Mouse (Mus musculus) liver, embryonic 11.5 days (tissue): ENCODE data around the gene Raver1. TPM values are rescaled to one million over a fixed set of nuclear protein-coding genes. Genes with fewer than 3 reads are reported as not detected.

Experiments used
- ATAC-seq: fragments of 200-750 bp; cut with Nextera tagmentation; replicated peaks from 2 replicates; pipeline ENCODE4 v1.8.0; 2017; ENCODE audit warnings: moderate number of reproducible peaks, mild to moderate bottlenecking, moderate TSS enrichment, moderate library complexity; ENCODE audit not compliant: low FRiP score
- DNase-seq: peaks from one replicate; pipeline ENCODE4 v3.0.0-alpha.2; 2017; ENCODE audit warnings: low spot score
- H3K27ac ChIP-seq: fragments of 300-500 bp; sonication (generic); 2 replicates; pipeline ENCODE4 v1.5.1; 2014; ENCODE audit warnings: mild to moderate bottlenecking, low read depth, low read length, control low read depth
- H3K27me3 ChIP-seq: fragments of 300-500 bp; sonication (generic); replicated peaks from 2 replicates; pipeline ENCODE4 v1.6.1; 2014; ENCODE audit warnings: low read length, mixed read lengths; ENCODE audit not compliant: control insufficient read depth, insufficient read depth
- H3K36me3 ChIP-seq: fragments of 300-500 bp; sonication (generic); 2 replicates; pipeline ENCODE4 v1.6.1; 2014; ENCODE audit warnings: mild to moderate bottlenecking, low read length, moderate library complexity, mixed read lengths; ENCODE audit not compliant: control insufficient read depth, insufficient read depth
- H3K4me1 ChIP-seq: fragments of 300-500 bp; sonication (generic); replicated peaks from 2 replicates; pipeline ENCODE4 v1.6.1; 2014; ENCODE audit warnings: low read length, mixed read lengths; ENCODE audit not compliant: control insufficient read depth, insufficient read depth
- H3K4me2 ChIP-seq: fragments of 300-500 bp; sonication (generic); 2 replicates; pipeline ENCODE4 v1.6.1; 2014; ENCODE audit warnings: mild to moderate bottlenecking, control low read depth, moderate library complexity
- H3K4me3 ChIP-seq: fragments of 300-500 bp; sonication (generic); 2 replicates; pipeline ENCODE4 v1.5.1; 2014; ENCODE audit warnings: low read depth, low read length, control low read depth
- H3K9ac ChIP-seq: fragments of 300-500 bp; sonication (generic); 2 replicates; pipeline ENCODE4 v1.6.1; 2014; ENCODE audit warnings: low read depth, low read length, control low read depth
- H3K9me3 ChIP-seq: fragments of 300-500 bp; sonication (generic); 2 replicates; pipeline ENCODE4 v1.6.1; 2016; ENCODE audit warnings: low read length, inconsistent platforms, mixed read lengths; ENCODE audit not compliant: control insufficient read depth
- WGBS: fragments of 180-500 bp; shearing (Covaris S2); extraction: QIAGEN DNeasy Blood & Tissue Kit; methylation state at CpG from one replicate; pipeline ENCODE4 v1.1.7; 2014; 5-methylcytosine and 5-hydroxymethylcytosine counted together
- polyA plus RNA-seq: library from polyadenylated mRNA; unstranded; fragments of >200 nt; fragmentation: Nextera tagmentation; extraction: Ambion mirVana; gene quantifications from 2 replicates; pipeline ENCODE4 v1.2.1, GENCODE M21; 2014

Gene Raver1
- polyA plus RNA-seq, 1 experiment from 2014 or later: 89.8 TPM

GRCm38 (mm10) chr9:21095958-21096357, 4.2 kb upstream of the Raver1 start:
- no peak overlapping the region for H3K9ac ChIP-seq
- WGBS: 89% methylated on average over 4 of the region's 4 CpGs
- no peaks in the 10 kb centered on the region for H3K27me3 ChIP-seq
- no peak overlapping the region for H3K27ac ChIP-seq
- H3K4me3 ChIP-seq: no peak overlapping the region
- no peaks in the 10 kb centered on the region for H3K36me3 ChIP-seq
- no peak for ATAC-seq
- no peak overlapping the region for H3K4me2 ChIP-seq
- no peaks in the 10 kb centered on the region for H3K9me3 ChIP-seq
- H3K4me1 ChIP-seq: peaks cover 18% of the 10 kb centered on the region
- no peak for DNase-seq

- DNase-seq (no peak), ATAC-seq (no peak)
- Histone ChIP-seq H3K4me1 (peaks cover 25% of the 10 kb centered on the region), H3K36me3 (peaks cover 12% of the 10 kb centered on the region; the same call in 1 of the 2 replicates), H3K9ac (no peak overlapping the region), H3K9me3 (no peaks in the 10 kb centered on the region), H3K4me3 (no peak overlapping the region), H3K27ac (no peak overlapping the region), H3K4me2 (no peak overlapping the region), H3K27me3 (no peaks in the 10 kb centered on the region)
- 93% methylated on average over 9 of the region's 9 CpGs for WGBS
Measured at GRCm38 (mm10) chr9:21093423-21093822, 1.6 kb upstream of the Raver1 start.

- Histone ChIP-seq H3K4me2 (peak overlapping the region; percentile 95), H3K9me3 (no peaks in the 10 kb centered on the region), H3K4me3 (peak overlapping the region; percentile 73), H3K27me3 (no peaks in the 10 kb centered on the region), H3K27ac (peak overlapping the region; percentile 65), H3K9ac (peak overlapping the region; percentile 64), H3K36me3 (peaks cover 28% of the 10 kb centered on the region), H3K4me1 (peaks cover 22% of the 10 kb centered on the region)
- DNase-seq (no peak), ATAC-seq (peak; percentile 11)
- 2% methylated on average over 24 of the region's 24 CpGs for WGBS
Measured at GRCm38 (mm10) chr9:21090972-21091706, 669 bp downstream of the Raver1 start.

DNA sequence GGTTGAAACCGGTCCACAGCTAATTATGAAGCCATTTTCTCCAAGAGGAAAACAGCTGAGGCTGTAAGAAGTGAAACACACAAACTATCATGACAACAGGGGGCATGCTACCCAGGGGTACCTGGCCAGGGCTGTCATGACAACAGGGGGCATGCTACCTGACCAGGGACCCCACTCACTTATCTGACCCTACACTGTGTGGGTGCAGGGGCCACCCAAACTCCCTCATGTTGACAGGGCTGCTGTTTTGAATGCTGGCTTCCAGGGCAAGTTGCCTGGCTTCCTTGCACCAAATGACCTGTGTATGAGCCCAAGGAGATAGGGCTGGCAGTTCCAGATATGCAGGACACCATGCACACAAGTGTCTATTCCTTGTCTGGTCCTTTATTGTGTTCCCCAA, 1.3 kb downstream of the Raver1 start:
- WGBS: 90% methylated on average over 1 of the region's 1 CpGs
- DNase-seq: no peak
- H3K9me3 ChIP-seq: no peaks in the 10 kb centered on the region
- no peak for ATAC-seq
- no peaks in the 10 kb centered on the region for H3K27me3 ChIP-seq
- H3K9ac ChIP-seq: peak overlapping the region; percentile 64
- peak overlapping the region; percentile 65 for H3K27ac ChIP-seq
- peak overlapping the region; percentile 73 for H3K4me3 ChIP-seq
- peaks cover 34% of the 10 kb centered on the region for H3K36me3 ChIP-seq
- H3K4me1 ChIP-seq: peaks cover 23% of the 10 kb centered on the region
- H3K4me2 ChIP-seq: peak overlapping the region; percentile 95

- no peaks in the 10 kb centered on the region for H3K27me3 ChIP-seq
- no peak overlapping the region for H3K4me2 ChIP-seq
- no peak overlapping the region for H3K4me3 ChIP-seq
- DNase-seq (no peak), ATAC-seq (0 out of 2 replicates have a peak, but pooled peaks have one; percentile 11)
- H3K9ac ChIP-seq: no peak overlapping the region
- no peak overlapping the region for H3K27ac ChIP-seq
- peaks cover 79% of the 10 kb centered on the region for H3K36me3 ChIP-seq
- H3K9me3 ChIP-seq: no peaks in the 10 kb centered on the region
- 67% methylated on average over 3 of the region's 3 CpGs for WGBS
- H3K4me1 ChIP-seq: peaks cover 12% of the 10 kb centered on the region
Measured at GRCm38 (mm10) chr9:21083324-21083723, 8.5 kb downstream of the Raver1 start.

GRCm38 (mm10) chr9:21081127-21081526, 10.7 kb downstream of the Raver1 start:
- no peak for ATAC-seq
- WGBS: 94% methylated on average over 9 of the region's 9 CpGs
- Histone ChIP-seq H3K4me1 (peaks cover 9% of the 10 kb centered on the region), H3K4me3 (no peak overlapping the region), H3K27me3 (no peaks in the 10 kb centered on the region), H3K4me2 (no peak overlapping the region), H3K9me3 (no peaks in the 10 kb centered on the region), H3K36me3 (peaks cover 84% of the 10 kb centered on the region), H3K9ac (no peak overlapping the region), H3K27ac (no peak overlapping the region)
- no peak for DNase-seq

DNA sequence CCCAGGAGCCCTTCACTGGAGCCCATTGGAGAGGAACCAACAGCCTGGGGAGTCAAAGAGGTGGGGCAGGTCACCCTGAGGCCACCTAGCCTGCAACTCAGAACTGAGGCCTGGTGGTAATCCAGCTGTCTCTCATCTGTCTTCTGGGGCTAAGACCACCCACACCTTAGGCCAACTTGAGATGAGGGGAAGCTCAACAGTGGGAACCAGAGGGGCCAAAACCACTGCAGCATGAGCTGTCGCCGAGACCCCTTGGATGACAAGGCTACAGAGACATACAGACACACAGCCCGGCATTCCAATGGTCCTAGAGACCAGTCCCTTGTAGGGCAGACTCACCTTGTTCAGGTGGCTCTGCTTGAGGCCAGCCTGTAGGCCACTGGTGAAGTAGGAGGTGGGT, 16.2 kb downstream of the Raver1 start:
- no peak overlapping the region for H3K9ac ChIP-seq
- WGBS: 87% methylated on average over 3 of the region's 3 CpGs
- no peak overlapping the region for H3K27ac ChIP-seq
- DNase-seq: no peak
- H3K27me3 ChIP-seq: no peaks in the 10 kb centered on the region
- H3K36me3 ChIP-seq: peaks cover 58% of the 10 kb centered on the region
- no peak for ATAC-seq
- peaks cover 10% of the 10 kb centered on the region; the same call in 1 of the 2 replicates for H3K4me1 ChIP-seq
- no peak overlapping the region for H3K4me2 ChIP-seq
- no peaks in the 10 kb centered on the region for H3K9me3 ChIP-seq
- H3K4me3 ChIP-seq: no peak overlapping the region

DNA sequence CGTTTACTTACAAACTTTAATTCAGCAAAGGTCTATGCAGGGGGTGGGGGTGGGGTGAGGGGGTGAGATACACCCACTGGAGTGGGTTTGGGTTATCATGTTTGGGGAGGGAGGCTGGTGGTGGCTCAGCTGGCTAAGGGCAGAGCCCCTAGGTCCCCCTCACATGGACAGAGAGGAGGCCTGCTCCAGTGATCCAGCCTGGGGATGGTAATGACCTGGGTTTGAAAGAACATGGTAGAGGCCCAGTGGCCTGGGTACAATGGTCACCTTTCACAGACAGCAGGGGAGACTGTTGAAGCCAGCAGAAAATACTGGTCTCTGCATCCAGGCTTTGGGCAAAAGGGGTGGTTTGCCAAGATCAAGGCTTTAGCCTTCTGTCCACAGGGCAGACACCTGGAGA, 17.6 kb downstream of the Raver1 start:
- 93% methylated on average over 1 of the region's 1 CpGs for WGBS
- Histone ChIP-seq H3K27ac (peak overlapping the region; percentile 70), H3K27me3 (no peaks in the 10 kb centered on the region), H3K9ac (no peak overlapping the region), H3K4me2 (peak overlapping the region; percentile 65), H3K36me3 (peaks cover 48% of the 10 kb centered on the region), H3K4me1 (peaks cover 10% of the 10 kb centered on the region; the same call in 1 of the 2 replicates), H3K4me3 (0 out of 2 replicates have a peak overlapping the region, but pooled peaks have one; percentile 85), H3K9me3 (no peaks in the 10 kb centered on the region)
- DNase-seq (no peak), ATAC-seq (no peak)
